Mouse (Mus musculus) small intestine, adult 2 months (tissue): ENCODE data around the gene Gm11213. TPM values are rescaled to one million over a fixed set of nuclear protein-coding genes. Genes with fewer than 3 reads are reported as not detected.

Source experiments
- H3K27ac ChIP-seq: fragments of 200-500 bp; 2 replicates; pipeline ENCODE4 v1.5.1; 2012; ENCODE audit warnings: low read depth, low read length, control low read depth, inconsistent platforms; ENCODE audit not compliant: insufficient read depth
- H3K27me3 ChIP-seq: fragments of 200-500 bp; 2 replicates; pipeline ENCODE4 v1.6.1; 2012; ENCODE audit warnings: mild to moderate bottlenecking, moderate library complexity, low read length, inconsistent platforms; ENCODE audit not compliant: control insufficient read depth, insufficient read depth
- H3K36me3 ChIP-seq: fragments of 200-500 bp; 2 replicates; pipeline ENCODE4 v1.6.1; 2012; ENCODE audit warnings: mild to moderate bottlenecking, low read length, control low read depth, inconsistent platforms; ENCODE audit not compliant: control insufficient read depth, insufficient read depth
- H3K4me1 ChIP-seq: fragments of 200-500 bp; 2 replicates; pipeline ENCODE4 v1.6.1; 2012; ENCODE audit warnings: low read length, inconsistent platforms, mixed read lengths; ENCODE audit not compliant: control insufficient read depth, insufficient read depth, insufficient read length
- H3K4me3 ChIP-seq: fragments of 200-500 bp; 2 replicates; pipeline ENCODE4 v1.5.1; 2012; ENCODE audit warnings: low read depth, mild to moderate bottlenecking, control low read depth, inconsistent platforms, low read length, moderate library complexity
- CTCF ChIP-seq: fragments of 200-500 bp; IDR thresholded peaks from 2 replicates; pipeline ENCODE4 v1.5.1; 2012; ENCODE audit warnings: low read depth, mild to moderate bottlenecking, control low read depth, inconsistent platforms, low read length, moderate library complexity, mixed read lengths; ENCODE audit not compliant: insufficient replicate concordance, insufficient read length; ENCODE audit errors: extremely low read depth
- POLR2A ChIP-seq: fragments of 200-500 bp; IDR thresholded peaks from 2 replicates; pipeline ENCODE4 v1.6.1; 2012; ENCODE audit warnings: low read depth, mild to moderate bottlenecking, control low read depth, inconsistent platforms, low read length, moderate library complexity
- WGBS: fragments of 180-500 bp; shearing (Covaris S2); methylation state at CpG from one replicate; pipeline ENCODE4 v1.1.7; 2018; 5-methylcytosine and 5-hydroxymethylcytosine counted together
- polyA plus RNA-seq: library from polyadenylated mRNA; depleted of rRNA; stranded (reverse); fragments of >200 nt; gene quantifications from 2 replicates; pipeline ENCODE4 v1.2.3, GENCODE M21; 2012

Gene Gm11213
- polyA plus RNA-seq, 1 experiment, result not detected

- TF ChIP-seq CTCF (no peak), POLR2A (no peak)
- peak overlapping the region; percentile 75 for H3K27ac ChIP-seq
- WGBS, result 14% methylated on average over 3 of the region's 3 CpGs
- no peaks in the 10 kb centered on the region for H3K36me3 ChIP-seq
- H3K27me3 ChIP-seq, result no peaks in the 10 kb centered on the region
- H3K4me3 ChIP-seq, result no peak overlapping the region
- H3K4me1 ChIP-seq, result peaks cover 15% of the 10 kb centered on the region
Measured at GRCm38 (mm10) chr4:63625563-63626080, 20.6 kb upstream of the Gm11213 start.

- TF ChIP-seq POLR2A, result no peak
- peak; percentile 65; the same call in 1 of the 2 replicates for TF ChIP-seq CTCF
- H3K4me3 ChIP-seq, result no peak within 1 kb of the TSS
- H3K27ac ChIP-seq, result no peak within 1 kb of the TSS
- 45% methylated on average over 5 of the region's 5 CpGs for WGBS
- H3K27me3 ChIP-seq, result no peaks in the 10 kb centered on the region
- peaks cover 11% of the 10 kb centered on the region; the same call in 1 of the 2 replicates for H3K4me1 ChIP-seq
- H3K36me3 ChIP-seq, result no peaks in the 10 kb centered on the region
Measured at GRCm38 (mm10) chr4:63622378-63622835, 17.3 kb upstream of the Gm11213 start, which contains the start of gene Tex48. Tex48 (minus strand) TSS chr4:63622428.

GRCm38 (mm10) chr4:63621861-63622260 is 16.8 kb upstream of the Gm11213 start:
- 67% methylated on average over 2 of the region's 2 CpGs for WGBS
- Histone ChIP-seq H3K36me3 (no peaks in the 10 kb centered on the region), H3K4me1 (peaks cover 11% of the 10 kb centered on the region; the same call in 1 of the 2 replicates), H3K27ac (no peak overlapping the region), H3K4me3 (no peak overlapping the region), H3K27me3 (no peaks in the 10 kb centered on the region)
- TF ChIP-seq POLR2A (no peak), CTCF (no peak)

GRCm38 (mm10) chr4:63608391-63608790 is 3.3 kb upstream of the Gm11213 start:
- H3K36me3 ChIP-seq, result no peaks in the 10 kb centered on the region
- no peak for TF ChIP-seq POLR2A
- TF ChIP-seq CTCF, result no peak
- H3K27ac ChIP-seq, result no peak overlapping the region
- 93% methylated on average over 7 of the region's 7 CpGs for WGBS
- peaks cover 10% of the 10 kb centered on the region; the same call in 1 of the 2 replicates for H3K4me1 ChIP-seq
- H3K27me3 ChIP-seq, result no peaks in the 10 kb centered on the region
- H3K4me3 ChIP-seq, result no peak overlapping the region

- Histone ChIP-seq H3K27me3 (no peaks in the 10 kb centered on the region), H3K36me3 (no peaks in the 10 kb centered on the region), H3K27ac (no peak overlapping the region), H3K4me1 (peaks cover 13% of the 10 kb centered on the region; the same call in 1 of the 2 replicates), H3K4me3 (no peak overlapping the region)
- WGBS, result 28% methylated on average over 1 of the region's 1 CpGs
- TF ChIP-seq POLR2A (no peak), CTCF (no peak)
Measured at GRCm38 (mm10) chr4:63605968-63606367, 907 bp upstream of the Gm11213 start.

- Histone ChIP-seq H3K4me1 (peaks cover 14% of the 10 kb centered on the region; the same call in 1 of the 2 replicates), H3K27me3 (no peaks in the 10 kb centered on the region), H3K27ac (no peak overlapping the region), H3K36me3 (no peaks in the 10 kb centered on the region), H3K4me3 (no peak overlapping the region)
- WGBS, result 88% methylated on average over 3 of the region's 3 CpGs
- TF ChIP-seq CTCF (no peak), POLR2A (no peak)
Measured at GRCm38 (mm10) chr4:63605545-63605944, 484 bp upstream of the Gm11213 start.

- Histone ChIP-seq H3K4me3 (no peak overlapping the region), H3K27me3 (no peaks in the 10 kb centered on the region), H3K36me3 (no peaks in the 10 kb centered on the region), H3K27ac (peak overlapping the region; percentile 13), H3K4me1 (peaks cover 13% of the 10 kb centered on the region; the same call in 1 of the 2 replicates)
- TF ChIP-seq CTCF, result no peak
- TF ChIP-seq POLR2A, result no peak
Measured at GRCm38 (mm10) chr4:63601263-63601662, 3.8 kb downstream of the Gm11213 start.
